Mouse (Mus musculus): ENCODE data around the gene Sncg.

- TF ChIP-seq CTCF (IDR thresholded peaks at IDR 0.05; ENCODE audit: low read depth, low read length) (no peak), GATA1 (IDR thresholded peaks at IDR 0.05; ENCODE audit: borderline replicate concordance, low read length) (no peak), TAL1 (conservative IDR thresholded peaks at IDR 0.05; ENCODE audit: low read depth, low read length) (no peak), POLR2AphosphoS5 (IDR thresholded peaks at IDR 0.05; ENCODE audit: insufficient replicate concordance, low read depth, low read length) (no peak)
Measured at GRCm38 (mm10) chr14:34399301-34399700, 24.7 kb upstream of the Sncg start.

Data from G1E (cell line).